Mouse (Mus musculus): Measurements from ENCODE around the gene Scarb1. TPM values are rescaled to one million over a fixed set of nuclear protein-coding genes. Genes with fewer than 3 reads are reported as not detected.

Gene Scarb1
- total RNA-seq, 2 experiments from 2014 or later: 10.0 to 11.0 TPM

GRCm38 (mm10) chr5:125240124-125240781 is 100.6 kb downstream of the Scarb1 start:
- no peak for DNase-seq (ENCODE audit: low spot score)

- peak; percentile 42 for DNase-seq (ENCODE audit: low spot score)
These were observed 105.0 kb downstream of the Scarb1 start for GRCm38 (mm10) chr5:125235874-125236273.

- DNase-seq (ENCODE audit: low spot score): no peak
These were observed 105.5 kb downstream of the Scarb1 start for GRCm38 (mm10) chr5:125235398-125235797.

GRCm38 (mm10) chr5:125234399-125234798 is 106.5 kb downstream of the Scarb1 start:
- no peak for DNase-seq (ENCODE audit: low spot score)

GRCm38 (mm10) chr5:125233478-125233877 is 107.4 kb downstream of the Scarb1 start:
- no peak for DNase-seq (ENCODE audit: low spot score)

- DNase-seq (ENCODE audit: low spot score): no peak
These were observed 108.4 kb downstream of the Scarb1 start for GRCm38 (mm10) chr5:125232443-125232979.

GRCm38 (mm10) chr5:125230463-125230862 is 110.4 kb downstream of the Scarb1 start:
- no peak for DNase-seq (ENCODE audit: low spot score)

- DNase-seq (ENCODE audit: low spot score): no peak
These were observed 111.8 kb downstream of the Scarb1 start for GRCm38 (mm10) chr5:125229097-125229496.

- DNase-seq (ENCODE audit: low spot score): no peak
These were observed 113.2 kb downstream of the Scarb1 start for GRCm38 (mm10) chr5:125227699-125228098.

Other genes with a start within 250 kb of the Scarb1 start
- gene Ncor2, start 161.9 kb downstream of the Scarb1 start, total RNA-seq (2021): 100 to 1,000 TPM; 118 to 134 TPM
- gene Gm10382, start 48.2 kb upstream of the Scarb1 start, total RNA-seq (2021): under 1 TPM in 1 of 2 experiments, not detected in 1; 0.24 TPM
- 1,000 to 10,000 TPM; 1,764 to 2,031 TPM for gene Ubc, start 49.1 kb upstream of the Scarb1 start, total RNA-seq (2021)
- gene Dhx37, start 93.0 kb upstream of the Scarb1 start, total RNA-seq (2021): 1 to 10 TPM; 4.5 to 5.1 TPM
- gene Bri3bp, start 100.5 kb upstream of the Scarb1 start, total RNA-seq (2021): 1 to 10 TPM; 2.6 to 3.2 TPM
- gene Aacs, start 134.7 kb upstream of the Scarb1 start, total RNA-seq (2021): 1 to 10 TPM; 2.4 to 5.0 TPM
- 1 to 10 TPM; 1.7 to 5.7 TPM for gene Tmem132b, start 190.7 kb upstream of the Scarb1 start, total RNA-seq (2021)

All from gastrocnemius, adult 18-20 months (tissue).